Mouse (Mus musculus) hindbrain, embryonic 13.5 days (tissue): Measurements from ENCODE around the gene Fignl2. TPM values are rescaled to one million over a fixed set of nuclear protein-coding genes. Genes with fewer than 3 reads are reported as not detected.

Experiments used
- ATAC-seq: fragments of 200-750 bp; cut with Nextera tagmentation; 2 replicates; pipeline ENCODE4 v1.8.0; 2017; ENCODE audit warnings: moderate TSS enrichment; ENCODE audit not compliant: low FRiP score
- H3K27ac ChIP-seq: fragments of 300-500 bp; sonication (generic); 2 replicates; pipeline ENCODE4 v1.5.1; 2015; ENCODE audit warnings: inconsistent platforms, mild to moderate bottlenecking, moderate library complexity
- H3K27me3 ChIP-seq: fragments of 300-500 bp; sonication (generic); 2 replicates; pipeline ENCODE4 v1.6.1; 2015; ENCODE audit warnings: mild to moderate bottlenecking, inconsistent platforms
- H3K36me3 ChIP-seq: fragments of 300-500 bp; sonication (generic); 2 replicates; pipeline ENCODE4 v1.6.1; 2015; ENCODE audit warnings: mild to moderate bottlenecking, inconsistent platforms
- H3K4me1 ChIP-seq: fragments of 300-500 bp; sonication (generic); replicated peaks from 2 replicates; pipeline ENCODE4 v1.6.1; 2015; ENCODE audit warnings: inconsistent platforms
- H3K4me2 ChIP-seq: fragments of 300-500 bp; sonication (generic); 2 replicates; pipeline ENCODE4 v1.6.1; 2015; ENCODE audit warnings: inconsistent platforms, mild to moderate bottlenecking, moderate library complexity
- H3K4me3 ChIP-seq: fragments of 300-500 bp; sonication (generic); 2 replicates; pipeline ENCODE4 v1.5.1; 2015; ENCODE audit warnings: mild to moderate bottlenecking, inconsistent platforms
- H3K9ac ChIP-seq: fragments of 300-500 bp; sonication (generic); 2 replicates; pipeline ENCODE4 v1.6.1; 2015; ENCODE audit warnings: mild to moderate bottlenecking, inconsistent platforms
- H3K9me3 ChIP-seq: fragments of 300-500 bp; sonication (generic); 2 replicates; pipeline ENCODE4 v1.6.1; 2016; ENCODE audit warnings: inconsistent platforms
- WGBS: fragments of 180-500 bp; shearing (Covaris S2); methylation state at CpG from one replicate; pipeline ENCODE4 v1.1.7; 2015; 5-methylcytosine and 5-hydroxymethylcytosine counted together
- polyA plus RNA-seq: library from polyadenylated mRNA; unstranded; fragments of >200 nt; fragmentation: Nextera tagmentation; extraction: Ambion mirVana; gene quantifications from 2 replicates; pipeline ENCODE4 v1.2.1, GENCODE M21; 2015

The Fignl2 gene
- polyA plus RNA-seq, 1 experiment from 2014 or later: 0.16 TPM

- H3K36me3 ChIP-seq: peaks cover 28% of the 10 kb centered on the region
- no peak overlapping the region for H3K4me2 ChIP-seq
- H3K27ac ChIP-seq: no peak overlapping the region
- H3K4me1 ChIP-seq: peaks cover 3% of the 10 kb centered on the region; the same call in 1 of the 2 replicates
- no peak overlapping the region for H3K9ac ChIP-seq
- no peaks in the 10 kb centered on the region for H3K9me3 ChIP-seq
- H3K27me3 ChIP-seq: no peaks in the 10 kb centered on the region
- no peak overlapping the region for H3K4me3 ChIP-seq
- ATAC-seq: no peak
- 100% methylated on average over 1 of the region's 1 CpGs for WGBS
These were observed 76.7 kb downstream of the Fignl2 start for GRCm38 (mm10) chr15:101001685-101002084.

Other genes starting within 250 kb of the Fignl2 start
- gene Scn8a, start 208.7 kb downstream of the Fignl2 start, polyA plus RNA-seq: 18.8 and 19.7 TPM in 2 replicates
- not detected in 2 replicates for gene Gm47841, start 31.2 kb downstream of the Fignl2 start, polyA plus RNA-seq
- not detected in 2 replicates for gene Ankrd33, start 37.2 kb upstream of the Fignl2 start, polyA plus RNA-seq
- gene Acvrl1, start 50.0 kb upstream of the Fignl2 start, polyA plus RNA-seq: 7.9 and 8.6 TPM in 2 replicates
- 19.6 and 20.5 TPM in 2 replicates for gene Acvr1b, start 95.5 kb upstream of the Fignl2 start, polyA plus RNA-seq
- 1.7 and 1.8 TPM in 2 replicates for gene Grasp, start 145.6 kb upstream of the Fignl2 start, polyA plus RNA-seq
- 4.9 and 5.0 TPM in 2 replicates for gene Nr4a1, start 175.7 kb upstream of the Fignl2 start, polyA plus RNA-seq
- 82.9 and 84.6 TPM in 2 replicates for gene Atg101, start 205.7 kb upstream of the Fignl2 start, polyA plus RNA-seq
- 0.56 and 0.66 TPM in 2 replicates for gene 6030408B16Rik, start 214.6 kb upstream of the Fignl2 start, polyA plus RNA-seq